Mouse (Mus musculus) stomach, embryonic 14.5 days (tissue): Measurements from ENCODE around the gene Actl11. TPM values are rescaled to one million over a fixed set of nuclear protein-coding genes. Genes with fewer than 3 reads are reported as not detected.

ENCODE experiments used
- ATAC-seq: fragments of 200-750 bp; cut with Nextera tagmentation; 2 replicates; pipeline ENCODE4 v1.8.0; 2017; ENCODE audit warnings: low read depth, moderate TSS enrichment; ENCODE audit not compliant: insufficient number of reproducible peaks, insufficient read depth, low FRiP score
- H3K27ac ChIP-seq: fragments of 300-500 bp; sonication (generic); 2 replicates; pipeline ENCODE4 v1.5.1; 2014; ENCODE audit warnings: mild to moderate bottlenecking, low read length, moderate library complexity, mixed read lengths
- H3K27me3 ChIP-seq: fragments of 300-500 bp; sonication (generic); 2 replicates; pipeline ENCODE4 v1.6.1; 2014; ENCODE audit warnings: low read length, control low read depth, mixed read lengths; ENCODE audit not compliant: control insufficient read depth, insufficient read depth
- H3K36me3 ChIP-seq: fragments of 300-500 bp; sonication (generic); 2 replicates; pipeline ENCODE4 v1.6.1; 2014; ENCODE audit warnings: mild to moderate bottlenecking, control low read depth, low read length, moderate library complexity, mixed read lengths; ENCODE audit not compliant: control insufficient read depth, insufficient read depth
- H3K4me1 ChIP-seq: fragments of 300-500 bp; sonication (generic); 2 replicates; pipeline ENCODE4 v1.6.1; 2014; ENCODE audit warnings: low read length, control low read depth, mixed read lengths; ENCODE audit not compliant: control insufficient read depth, insufficient read depth
- H3K4me2 ChIP-seq: fragments of 300-500 bp; sonication (generic); replicated peaks from 2 replicates; pipeline ENCODE4 v1.6.1; 2014; ENCODE audit warnings: low read depth, low read length, control low read depth
- H3K4me3 ChIP-seq: fragments of 300-500 bp; sonication (generic); 2 replicates; pipeline ENCODE4 v1.5.1; 2014; ENCODE audit warnings: low read depth, low read length, control low read depth
- H3K9ac ChIP-seq: fragments of 300-500 bp; sonication (generic); replicated peaks from 2 replicates; pipeline ENCODE4 v1.6.1; 2014; ENCODE audit warnings: low read depth, mild to moderate bottlenecking, control low read depth, low read length, moderate library complexity, mixed read lengths
- H3K9me3 ChIP-seq: fragments of 300-500 bp; sonication (generic); 2 replicates; pipeline ENCODE4 v1.6.1; 2016; ENCODE audit warnings: low read depth, low read length, control low read depth; ENCODE audit not compliant: control insufficient read depth
- WGBS: fragments of 180-500 bp; shearing (Covaris S2); extraction: QIAGEN DNeasy Blood & Tissue Kit; methylation state at CpG from one replicate; pipeline ENCODE4 v1.1.7; 2014; 5-methylcytosine and 5-hydroxymethylcytosine counted together
- polyA plus RNA-seq: library from polyadenylated mRNA; unstranded; fragments of >200 nt; fragmentation: Nextera tagmentation; extraction: Ambion mirVana; gene quantifications from 2 replicates; pipeline ENCODE4 v1.2.1, GENCODE M21; 2014

The Actl11 gene
- polyA plus RNA-seq, 1 experiment from 2014 or later: not detected

GRCm38 (mm10) chr9:107926920-107927420 is 1.3 kb upstream of the Actl11 start:
- H3K4me3 ChIP-seq: no peak overlapping the region
- WGBS: 40% methylated on average over 9 of the region's 9 CpGs
- no peaks in the 10 kb centered on the region for H3K36me3 ChIP-seq
- no peaks in the 10 kb centered on the region for H3K9me3 ChIP-seq
- no peak overlapping the region for H3K27ac ChIP-seq
- H3K4me2 ChIP-seq: no peak overlapping the region
- ATAC-seq: no peak
- no peaks in the 10 kb centered on the region for H3K27me3 ChIP-seq
- no peak overlapping the region for H3K9ac ChIP-seq
- H3K4me1 ChIP-seq: peaks cover 20% of the 10 kb centered on the region

- H3K4me2 ChIP-seq: no peak overlapping the region
- H3K9me3 ChIP-seq: no peaks in the 10 kb centered on the region
- H3K9ac ChIP-seq: no peak overlapping the region
- no peak for ATAC-seq
- no peak overlapping the region for H3K4me3 ChIP-seq
- 53% methylated on average over 5 of the region's 5 CpGs for WGBS
- no peaks in the 10 kb centered on the region for H3K27me3 ChIP-seq
- H3K36me3 ChIP-seq: no peaks in the 10 kb centered on the region
- peaks cover 20% of the 10 kb centered on the region for H3K4me1 ChIP-seq
- H3K27ac ChIP-seq: no peak overlapping the region
These were observed 520 bp upstream of the Actl11 start for GRCm38 (mm10) chr9:107927749-107928148.

- H3K4me2 ChIP-seq: no peak overlapping the region
- no peak overlapping the region for H3K27ac ChIP-seq
- H3K36me3 ChIP-seq: no peaks in the 10 kb centered on the region
- H3K9me3 ChIP-seq: no peaks in the 10 kb centered on the region
- H3K4me3 ChIP-seq: no peak overlapping the region
- 0 out of 2 replicates have a peak, but pooled peaks cover 3% of the 10 kb centered on the region for H3K27me3 ChIP-seq
- ATAC-seq: no peak
- H3K4me1 ChIP-seq: peaks cover 20% of the 10 kb centered on the region
- 77% methylated on average over 4 of the region's 4 CpGs for WGBS
- H3K9ac ChIP-seq: no peak overlapping the region
These were observed 4.0 kb downstream of the Actl11 start for GRCm38 (mm10) chr9:107932221-107932620.

GRCm38 (mm10) chr9:107934146-107934545 is 5.9 kb downstream of the Actl11 start:
- H3K4me2 ChIP-seq: no peak overlapping the region
- H3K36me3 ChIP-seq: no peaks in the 10 kb centered on the region
- 85% methylated on average over 11 of the region's 11 CpGs for WGBS
- no peak overlapping the region for H3K27ac ChIP-seq
- H3K9ac ChIP-seq: no peak overlapping the region
- peaks cover 12% of the 10 kb centered on the region; the same call in 1 of the 2 replicates for H3K4me1 ChIP-seq
- H3K27me3 ChIP-seq: 0 out of 2 replicates have a peak, but pooled peaks cover 3% of the 10 kb centered on the region
- H3K9me3 ChIP-seq: no peaks in the 10 kb centered on the region
- no peak overlapping the region for H3K4me3 ChIP-seq
- no peak for ATAC-seq

GRCm38 (mm10) chr9:107935374-107935773 is 7.1 kb downstream of the Actl11 start, which contains the start of gene Camkv:
Camkv (plus strand) TSS chr9:107935674.
- WGBS: 8% methylated on average over 3 of the region's 3 CpGs
- ATAC-seq: no peak
- peak within 1 kb of the TSS; percentile 93 for H3K4me2 ChIP-seq

GRCm38 (mm10) chr9:107935790-107936214 is 7.5 kb downstream of the Actl11 start:
- H3K27me3 ChIP-seq: 0 out of 2 replicates have a peak, but pooled peaks cover 3% of the 10 kb centered on the region
- no peaks in the 10 kb centered on the region for H3K36me3 ChIP-seq
- no peak overlapping the region for H3K27ac ChIP-seq
- H3K4me3 ChIP-seq: peak overlapping the region; percentile 52
- H3K9ac ChIP-seq: peak overlapping the region; percentile 45
- peaks cover 12% of the 10 kb centered on the region; the same call in 1 of the 2 replicates for H3K4me1 ChIP-seq
- peak overlapping the region; percentile 93 for H3K4me2 ChIP-seq
- under 1% methylated on average over 41 of the region's 41 CpGs for WGBS
- ATAC-seq: no peak
- no peaks in the 10 kb centered on the region for H3K9me3 ChIP-seq

More at GRCm38 (mm10) chr9:107935374-107935773, 7.1 kb downstream of the Actl11 start, which contains the start of gene Camkv:
- no peaks in the 10 kb centered on the region for H3K36me3 ChIP-seq
- H3K9ac ChIP-seq: peak within 1 kb of the TSS; percentile 45
- 0 out of 2 replicates have a peak, but pooled peaks cover 3% of the 10 kb centered on the region for H3K27me3 ChIP-seq
- H3K9me3 ChIP-seq: no peaks in the 10 kb centered on the region
- peaks cover 12% of the 10 kb centered on the region; the same call in 1 of the 2 replicates for H3K4me1 ChIP-seq
- H3K27ac ChIP-seq: no peak within 1 kb of the TSS
- peak within 1 kb of the TSS; percentile 52 for H3K4me3 ChIP-seq

- Histone ChIP-seq H3K9me3 (no peaks in the 10 kb centered on the region), H3K27ac (no peak overlapping the region), H3K9ac (peak overlapping the region; percentile 45), H3K4me1 (peaks cover 12% of the 10 kb centered on the region; the same call in 1 of the 2 replicates), H3K4me2 (peak overlapping the region; percentile 93), H3K36me3 (no peaks in the 10 kb centered on the region), H3K4me3 (peak overlapping the region; percentile 52), H3K27me3 (0 out of 2 replicates have a peak, but pooled peaks cover 3% of the 10 kb centered on the region)
- peak; percentile 44; the same call in 1 of the 2 replicates for ATAC-seq
- WGBS: 4% methylated on average over 29 of the region's 29 CpGs
These were observed 8.1 kb downstream of the Actl11 start for GRCm38 (mm10) chr9:107936215-107936822.

- H3K4me2 ChIP-seq: peak overlapping the region; percentile 93
- WGBS: 23% methylated on average over 3 of the region's 3 CpGs
- no peaks in the 10 kb centered on the region for H3K36me3 ChIP-seq
- 0 out of 2 replicates have a peak, but pooled peaks cover 3% of the 10 kb centered on the region for H3K27me3 ChIP-seq
- no peak for ATAC-seq
- no peak overlapping the region for H3K4me3 ChIP-seq
- no peak overlapping the region for H3K27ac ChIP-seq
- H3K9me3 ChIP-seq: no peaks in the 10 kb centered on the region
- H3K9ac ChIP-seq: no peak overlapping the region; the same call in 1 of the 2 replicates
- peaks cover 12% of the 10 kb centered on the region; the same call in 1 of the 2 replicates for H3K4me1 ChIP-seq
These were observed 8.6 kb downstream of the Actl11 start for GRCm38 (mm10) chr9:107936831-107937230.
